ENCODE assay signal across 19 mouse cellular contexts in genomic region chr3:35104884-35105283, GRCm38 (mm10).
DNase-seq lines count a peak whose midpoint lies in the region; ATAC-seq and TF ChIP-seq lines count a peak whose summit lies in the region.
"Had no signal": no experiment of that assay in that cellular context is flagged by ENCODE, and none has a peak within 500 bp of the region (broad histone marks: within the 10 kb centered on the region; RNA-seq: fewer than 3 reads in every experiment).

No protein-coding gene starts in this region.

- peak; percentile 39 for DNase-seq in hindbrain, embryonic 10.5 days (ENCODE audit: low spot score)
- DNase-seq in hindbrain, postnatal 0 days (ENCODE audit: low spot score), result no peak
- DNase-seq in midbrain, embryonic 11.5 days (ENCODE audit: low spot score, missing footprints), result peak; percentile 85
- peak; percentile 57 for DNase-seq in embryo, embryonic 11 days
- no peak for DNase-seq in adrenal gland, postnatal 4 days (ENCODE audit: low spot score in 2 of 2)
- DNase-seq in cerebellum, adult 8-10 months, result no peak
- DNase-seq: adrenal gland, adult 2 months; cerebellum, adult 18-20 months; cerebellum, postnatal 10 days; gastrocnemius, postnatal 36 days; heart, adult 18-20 months; heart, postnatal 14 days had no signal

- no peak overlapping the region for H3K4me3 ChIP-seq in hindbrain, embryonic 10.5 days
- no peak overlapping the region for H3K4me3 ChIP-seq in hindbrain, postnatal 0 days (ENCODE audit: low read length)
- no peak overlapping the region for H3K4me3 ChIP-seq in midbrain, embryonic 11.5 days (ENCODE audit: low read depth, low read length)
- no peak overlapping the region for H3K4me3 ChIP-seq in midbrain, embryonic 13.5 days (replicated peaks)
- H3K4me3 ChIP-seq in neural tube, embryonic 12.5 days, result no peak overlapping the region
- H3K4me3 ChIP-seq: embryonic facial prominence, embryonic 10.5 days; forebrain, embryonic 15.5 days; heart, embryonic 15.5 days had no signal

- peak overlapping the region; percentile 59 for H3K27ac ChIP-seq in hindbrain, embryonic 10.5 days
- H3K27ac ChIP-seq in hindbrain, postnatal 0 days, result no peak overlapping the region
- H3K27ac ChIP-seq in midbrain, embryonic 11.5 days (ENCODE audit: low read depth, low read length), result no peak overlapping the region
- H3K27ac ChIP-seq in midbrain, embryonic 13.5 days, result no peak overlapping the region
- H3K27ac ChIP-seq in neural tube, embryonic 12.5 days, result no peak overlapping the region
- H3K27ac ChIP-seq: embryonic facial prominence, embryonic 10.5 days; forebrain, embryonic 15.5 days; heart, embryonic 15.5 days had no signal

- WGBS in hindbrain, embryonic 10.5 days, result 54% methylated on average over 11 of the region's 11 CpGs
- WGBS in hindbrain, postnatal 0 days, result 46% methylated on average over 11 of the region's 11 CpGs
- 61% methylated on average over 11 of the region's 11 CpGs for WGBS in midbrain, embryonic 11.5 days
- WGBS in midbrain, embryonic 13.5 days, result 47% methylated on average over 11 of the region's 11 CpGs
- WGBS in neural tube, embryonic 12.5 days, result 15% methylated on average over 11 of the region's 11 CpGs

- H3K27me3 ChIP-seq in hindbrain, embryonic 10.5 days (ENCODE audit: insufficient read depth, poor library complexity, severe bottlenecking), result peaks cover 4% of the 10 kb centered on the region; the same call in 1 of the 2 replicates
- no peaks in the 10 kb centered on the region; the same call in 1 of the 2 replicates for H3K27me3 ChIP-seq in hindbrain, postnatal 0 days (ENCODE audit: insufficient read depth, low read length)
- no peaks in the 10 kb centered on the region; the same call in 1 of the 2 replicates for H3K27me3 ChIP-seq in midbrain, embryonic 11.5 days (ENCODE audit: control insufficient read depth, insufficient read depth, low read length)
- peaks cover 3% of the 10 kb centered on the region for H3K27me3 ChIP-seq in midbrain, embryonic 13.5 days
- H3K27me3 ChIP-seq in neural tube, embryonic 12.5 days (replicated peaks), result no peaks in the 10 kb centered on the region
- H3K27me3 ChIP-seq: forebrain, embryonic 15.5 days had no signal

- H3K36me3 ChIP-seq in hindbrain, embryonic 10.5 days, result no peaks in the 10 kb centered on the region
- H3K36me3 ChIP-seq in hindbrain, postnatal 0 days (ENCODE audit: insufficient read depth, low read length), result no peaks in the 10 kb centered on the region
- H3K36me3 ChIP-seq in midbrain, embryonic 11.5 days (ENCODE audit: control insufficient read depth, insufficient read depth, low read length), result no peaks in the 10 kb centered on the region
- H3K36me3 ChIP-seq in midbrain, embryonic 13.5 days, result no peaks in the 10 kb centered on the region
- H3K36me3 ChIP-seq in neural tube, embryonic 12.5 days, result no peaks in the 10 kb centered on the region
- H3K36me3 ChIP-seq: embryonic facial prominence, embryonic 10.5 days; forebrain, embryonic 15.5 days; heart, embryonic 15.5 days had no signal

- H3K4me1 ChIP-seq in hindbrain, embryonic 10.5 days (replicated peaks), result peaks cover 60% of the 10 kb centered on the region
- H3K4me1 ChIP-seq in hindbrain, postnatal 0 days (ENCODE audit: insufficient read depth, low read length), result no peaks in the 10 kb centered on the region
- peaks cover 34% of the 10 kb centered on the region for H3K4me1 ChIP-seq in midbrain, embryonic 11.5 days (ENCODE audit: control insufficient read depth, insufficient read depth, low read length)
- peaks cover 27% of the 10 kb centered on the region for H3K4me1 ChIP-seq in midbrain, embryonic 13.5 days (replicated peaks)
- peaks cover 40% of the 10 kb centered on the region for H3K4me1 ChIP-seq in neural tube, embryonic 12.5 days

- no peak overlapping the region for H3K9ac ChIP-seq in hindbrain, postnatal 0 days (replicated peaks; ENCODE audit: low read length)
- no peak overlapping the region for H3K9ac ChIP-seq in midbrain, embryonic 11.5 days (ENCODE audit: low read length)
- H3K9ac ChIP-seq in midbrain, embryonic 13.5 days (replicated peaks), result no peak overlapping the region
- no peak overlapping the region for H3K9ac ChIP-seq in neural tube, embryonic 12.5 days
- H3K9ac ChIP-seq: forebrain, embryonic 15.5 days; heart, embryonic 15.5 days had no signal

- no peak for TF ChIP-seq CTCF in hindbrain, postnatal 0 days (IDR thresholded peaks at IDR 0.05; ENCODE audit: low read depth)

- ATAC-seq in hindbrain, postnatal 0 days, result no peak
- ATAC-seq in midbrain, embryonic 11.5 days (ENCODE audit: low FRiP score), result no peak
- no peak for ATAC-seq in midbrain, embryonic 13.5 days
- peak; percentile 66 for ATAC-seq in neural tube, embryonic 12.5 days (ENCODE audit: low FRiP score, low read depth)
- ATAC-seq: forebrain, embryonic 15.5 days; intestine, embryonic 16.5 days had no signal

- H3K4me2 ChIP-seq in hindbrain, postnatal 0 days (ENCODE audit: low read depth, low read length), result no peak overlapping the region
- H3K4me2 ChIP-seq in midbrain, embryonic 11.5 days, result no peak overlapping the region
- H3K4me2 ChIP-seq in midbrain, embryonic 13.5 days (replicated peaks), result no peak overlapping the region
- 0 out of 2 replicates have a peak overlapping the region, but pooled peaks have one; percentile 22 for H3K4me2 ChIP-seq in neural tube, embryonic 12.5 days (replicated peaks)
- H3K4me2 ChIP-seq: forebrain, embryonic 15.5 days; heart, embryonic 11.5 days; heart, embryonic 15.5 days had no signal

- no peaks in the 10 kb centered on the region for H3K9me3 ChIP-seq in hindbrain, embryonic 10.5 days
- no peaks in the 10 kb centered on the region for H3K9me3 ChIP-seq in hindbrain, postnatal 0 days (ENCODE audit: low read length)
- H3K9me3 ChIP-seq in midbrain, embryonic 11.5 days (ENCODE audit: control insufficient read depth, low read length), result no peaks in the 10 kb centered on the region
- H3K9me3 ChIP-seq in midbrain, embryonic 13.5 days, result no peaks in the 10 kb centered on the region
- H3K9me3 ChIP-seq in neural tube, embryonic 12.5 days, result no peaks in the 10 kb centered on the region
- H3K9me3 ChIP-seq: embryonic facial prominence, embryonic 10.5 days; forebrain, embryonic 15.5 days; heart, embryonic 15.5 days had no signal

Comparison
In these comparisons a context has a peak if more than half of its experiments do, and no peak if none do; other contexts are left out.
1. DNase-seq: peak in hindbrain, embryonic 10.5 days (single experiment), midbrain, embryonic 11.5 days (single experiment) and embryo, embryonic 11 days (single experiment); none in hindbrain, postnatal 0 days (single experiment), adrenal gland, postnatal 4 days (0 of 2) and cerebellum, adult 8-10 months (single experiment).